Mouse (Mus musculus) lung, embryonic 15.5 days (tissue): ENCODE measurements at regions not wholly inside any gene's neighbourhood (a gene's known extent, or its start where the extent isn't known, plus 50 kb on each side); places are given as distances from the start of the nearest gene placed in this dataset.

Source experiments
- ATAC-seq: fragments of 200-750 bp; cut with Nextera tagmentation; 2 replicates; pipeline ENCODE4 v1.8.0; 2017; ENCODE audit warnings: moderate number of reproducible peaks, borderline replicate concordance; ENCODE audit not compliant: low FRiP score, low TSS enrichment; ENCODE audit errors: extremely low read depth
- H3K27ac ChIP-seq: fragments of 300-500 bp; sonication (generic); 2 replicates; pipeline ENCODE4 v1.5.1; 2015; ENCODE audit warnings: moderate library complexity, mild to moderate bottlenecking, inconsistent platforms
- H3K27me3 ChIP-seq: fragments of 300-500 bp; sonication (generic); 2 replicates; pipeline ENCODE4 v1.6.1; 2015; ENCODE audit warnings: inconsistent platforms
- H3K36me3 ChIP-seq: fragments of 300-500 bp; sonication (generic); 2 replicates; pipeline ENCODE4 v1.6.1; 2015; ENCODE audit warnings: inconsistent platforms
- H3K4me1 ChIP-seq: fragments of 300-500 bp; sonication (generic); 2 replicates; pipeline ENCODE4 v1.6.1; 2015; ENCODE audit warnings: inconsistent platforms
- H3K4me2 ChIP-seq: fragments of 300-500 bp; sonication (generic); 2 replicates; pipeline ENCODE4 v1.6.1; 2015; ENCODE audit warnings: inconsistent platforms, mild to moderate bottlenecking, moderate library complexity
- H3K4me3 ChIP-seq: fragments of 300-500 bp; sonication (generic); 2 replicates; pipeline ENCODE4 v1.5.1; 2015; ENCODE audit warnings: mild to moderate bottlenecking, inconsistent platforms
- H3K9ac ChIP-seq: fragments of 300-500 bp; sonication (generic); 2 replicates; pipeline ENCODE4 v1.6.1; 2015; ENCODE audit warnings: inconsistent platforms
- H3K9me3 ChIP-seq: fragments of 300-500 bp; sonication (generic); 2 replicates; pipeline ENCODE4 v1.6.1; 2016; ENCODE audit warnings: inconsistent platforms
- WGBS: fragments of 180-500 bp; shearing (Covaris S2); methylation state at CpG from one replicate; pipeline ENCODE4 v1.1.7; 2015; 5-methylcytosine and 5-hydroxymethylcytosine counted together

DNA sequence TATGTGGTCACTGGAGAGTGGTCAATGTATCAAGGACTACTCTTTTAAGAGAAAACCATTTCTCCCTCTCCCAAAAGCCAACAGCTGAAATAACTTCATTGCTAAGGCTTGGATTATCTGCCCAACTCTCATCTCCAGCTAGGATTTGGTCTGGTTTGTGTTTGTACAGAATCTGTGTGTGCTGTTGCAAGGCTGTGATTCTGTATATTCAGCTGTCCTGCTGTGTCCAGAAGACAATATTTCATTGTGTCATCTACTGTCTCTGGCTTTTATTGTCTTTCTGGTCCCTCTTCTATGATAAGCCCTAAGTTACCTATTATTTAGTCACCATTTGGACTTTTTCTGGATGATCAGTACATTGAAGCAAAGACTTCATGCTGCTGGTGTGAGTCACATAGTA is 110.9 kb downstream of the Cenpc1 start:
- Histone ChIP-seq H3K4me1 (no peaks in the 10 kb centered on the region), H3K9me3 (no peaks in the 10 kb centered on the region), H3K27me3 (no peaks in the 10 kb centered on the region), H3K36me3 (no peaks in the 10 kb centered on the region), H3K27ac (no peak overlapping the region), H3K9ac (no peak overlapping the region), H3K4me3 (no peak overlapping the region), H3K4me2 (no peak overlapping the region)
- no peak for ATAC-seq

DNA sequence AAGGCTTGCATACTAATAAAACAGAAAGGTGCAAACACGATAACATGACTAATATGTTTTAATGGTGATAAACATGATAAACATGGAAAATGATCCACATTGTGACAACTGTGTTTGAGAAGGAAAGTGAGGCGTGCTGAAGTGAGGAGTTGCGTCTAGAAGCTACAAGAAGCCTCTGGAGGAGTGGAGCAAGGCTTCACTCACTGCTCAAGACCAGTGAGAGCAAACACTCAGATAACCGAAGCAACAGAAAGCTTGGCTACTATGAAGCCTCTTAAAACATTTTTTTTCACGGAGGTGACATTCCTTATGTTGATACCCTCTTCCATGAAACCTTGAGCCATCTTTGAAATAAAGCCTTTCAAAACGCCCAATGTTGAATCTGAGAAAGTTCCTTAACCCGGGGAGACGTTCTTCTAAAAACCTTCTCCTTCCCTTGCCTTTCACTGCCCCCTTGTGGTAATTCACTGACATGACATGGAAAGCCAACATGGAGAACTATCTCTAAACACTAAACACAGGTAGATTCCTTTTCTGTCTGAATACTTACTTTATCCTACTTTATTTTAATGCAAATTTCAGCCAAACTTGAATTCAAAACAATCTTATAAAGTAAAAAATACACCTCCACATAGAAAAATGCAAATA is 128.6 kb downstream of the Cenpc1 start:
- H3K9me3 ChIP-seq: no peaks in the 10 kb centered on the region
- H3K27me3 ChIP-seq: no peaks in the 10 kb centered on the region
- no peak overlapping the region for H3K9ac ChIP-seq
- no peak overlapping the region for H3K4me3 ChIP-seq
- 26% methylated on average over 8 of the region's 8 CpGs for WGBS
- no peak overlapping the region for H3K27ac ChIP-seq
- no peak for ATAC-seq
- no peaks in the 10 kb centered on the region for H3K4me1 ChIP-seq
- no peak overlapping the region for H3K4me2 ChIP-seq
- H3K36me3 ChIP-seq: no peaks in the 10 kb centered on the region

DNA sequence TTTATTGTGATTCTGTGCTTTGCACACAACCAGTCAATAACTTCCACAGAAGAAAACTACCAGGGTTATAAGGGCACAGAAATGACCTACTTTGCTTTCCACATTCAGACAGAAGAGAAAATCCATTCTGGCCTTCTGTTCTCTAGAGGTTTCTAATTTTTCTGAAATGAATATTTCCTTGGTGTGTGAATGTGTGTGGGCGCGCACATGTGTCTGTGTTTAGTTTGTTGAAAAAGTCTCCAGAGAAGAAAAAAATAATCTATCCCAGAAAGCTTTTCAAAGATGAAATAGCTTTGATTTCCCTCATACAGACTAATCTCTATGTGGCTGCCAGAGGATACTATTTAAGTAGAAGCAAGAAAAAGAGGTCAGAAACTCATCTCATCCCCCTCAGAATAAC is 147.1 kb downstream of the Cenpc1 start:
- no peak overlapping the region for H3K4me3 ChIP-seq
- no peaks in the 10 kb centered on the region for H3K27me3 ChIP-seq
- H3K36me3 ChIP-seq: no peaks in the 10 kb centered on the region
- no peaks in the 10 kb centered on the region for H3K9me3 ChIP-seq
- H3K27ac ChIP-seq: no peak overlapping the region
- H3K4me2 ChIP-seq: no peak overlapping the region
- H3K4me1 ChIP-seq: no peaks in the 10 kb centered on the region
- no peak for ATAC-seq
- WGBS: 87% methylated on average over 2 of the region's 2 CpGs
- H3K9ac ChIP-seq: no peak overlapping the region

DNA sequence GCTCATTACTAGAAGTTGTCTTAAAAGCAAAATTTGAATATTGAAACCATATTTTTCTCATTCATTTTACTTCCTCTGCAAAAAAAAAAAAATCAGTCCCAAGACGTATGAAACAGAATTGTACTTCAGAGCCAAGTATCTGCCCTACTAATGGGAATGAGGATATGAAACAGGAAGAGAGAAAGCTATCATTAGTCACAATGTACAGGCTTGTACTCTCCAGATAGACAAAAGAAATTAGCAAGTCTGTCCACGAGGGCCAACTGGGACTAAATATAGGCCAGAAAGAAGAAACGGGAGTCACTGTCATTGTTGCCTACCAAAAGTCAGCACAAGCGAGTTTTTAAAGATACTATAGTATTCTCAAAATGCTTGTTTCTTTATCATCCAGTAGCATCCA is 150.4 kb downstream of the Cenpc1 start:
- ATAC-seq: no peak
- WGBS: 75% methylated on average over 4 of the region's 4 CpGs
- H3K4me3 ChIP-seq: no peak overlapping the region
- H3K4me1 ChIP-seq: no peaks in the 10 kb centered on the region
- H3K9me3 ChIP-seq: no peaks in the 10 kb centered on the region
- H3K9ac ChIP-seq: no peak overlapping the region
- no peaks in the 10 kb centered on the region for H3K36me3 ChIP-seq
- no peak overlapping the region for H3K27ac ChIP-seq
- no peaks in the 10 kb centered on the region for H3K27me3 ChIP-seq
- no peak overlapping the region for H3K4me2 ChIP-seq

DNA sequence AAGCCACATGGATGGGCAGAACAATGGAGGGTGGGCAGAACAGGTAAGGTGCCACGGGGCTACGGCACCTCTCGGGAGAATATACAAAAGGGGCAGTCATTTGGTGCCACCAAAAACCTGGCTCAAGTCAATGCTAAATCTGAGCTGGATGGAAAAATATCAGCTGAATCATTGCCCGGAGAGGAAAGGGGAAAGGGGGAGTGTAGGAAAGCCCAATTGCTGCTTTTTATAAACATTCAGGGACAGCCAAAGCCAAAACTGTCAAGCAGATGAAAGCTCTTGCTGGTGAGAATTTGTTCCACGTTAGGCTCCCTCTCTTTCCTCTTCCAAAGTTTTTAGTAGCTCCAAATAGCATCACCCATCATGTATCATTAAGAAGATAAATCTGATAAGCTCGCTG is 168.9 kb downstream of the Cenpc1 start:
- no peaks in the 10 kb centered on the region for H3K4me1 ChIP-seq
- H3K36me3 ChIP-seq: no peaks in the 10 kb centered on the region
- no peak overlapping the region for H3K4me2 ChIP-seq
- H3K27ac ChIP-seq: no peak overlapping the region
- H3K27me3 ChIP-seq: no peaks in the 10 kb centered on the region
- peak; percentile 27; the same call in 1 of the 2 replicates for ATAC-seq
- no peak overlapping the region for H3K4me3 ChIP-seq
- no peak overlapping the region for H3K9ac ChIP-seq
- H3K9me3 ChIP-seq: no peaks in the 10 kb centered on the region
- WGBS: 46% methylated on average over 6 of the region's 6 CpGs

DNA sequence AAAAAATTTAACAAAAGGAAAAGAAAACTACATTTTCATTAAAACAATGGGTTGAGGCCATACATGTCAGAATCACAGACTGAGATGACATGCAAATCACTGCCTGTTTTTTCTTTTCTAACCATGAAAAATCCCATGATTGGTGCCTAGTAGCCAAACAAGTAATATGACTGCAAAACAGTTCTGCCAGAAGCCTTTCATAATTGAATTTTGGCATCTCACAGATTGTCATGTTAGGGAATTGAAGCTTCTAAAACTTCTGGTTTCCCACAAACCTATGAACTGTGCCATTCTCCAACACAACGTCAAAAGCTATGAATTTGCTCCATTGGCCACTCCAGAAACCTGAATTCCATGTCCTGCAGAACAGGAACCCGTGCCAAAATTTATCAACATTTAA is 169.6 kb downstream of the Cenpc1 start:
- Histone ChIP-seq H3K27me3 (no peaks in the 10 kb centered on the region), H3K27ac (no peak overlapping the region), H3K9me3 (no peaks in the 10 kb centered on the region), H3K4me1 (no peaks in the 10 kb centered on the region), H3K4me2 (no peak overlapping the region), H3K9ac (no peak overlapping the region), H3K36me3 (no peaks in the 10 kb centered on the region), H3K4me3 (no peak overlapping the region)
- ATAC-seq: no peak
- 54% methylated on average over 2 of the region's 2 CpGs for WGBS

DNA sequence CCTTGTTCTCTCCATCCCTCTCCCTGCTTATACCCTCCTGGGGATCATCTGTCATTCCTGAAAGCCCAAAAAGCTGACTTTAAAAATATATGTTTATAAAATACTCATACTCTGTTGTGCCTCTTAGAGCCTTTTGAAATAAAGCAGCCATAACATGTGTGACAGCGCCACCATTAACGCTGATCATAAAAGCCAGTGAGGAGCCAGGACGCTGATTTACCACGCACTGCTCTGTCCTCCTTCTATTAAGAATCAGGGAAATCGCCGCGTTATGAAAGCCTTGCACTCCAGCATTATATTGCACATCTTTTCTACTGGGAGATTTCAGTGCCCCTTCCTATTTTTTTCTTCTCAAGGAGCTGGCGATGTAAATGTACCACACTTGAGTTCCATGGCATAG is 195.1 kb downstream of the Cenpc1 start:
- H3K27ac ChIP-seq: no peak overlapping the region
- H3K9ac ChIP-seq: no peak overlapping the region
- no peak for ATAC-seq
- H3K36me3 ChIP-seq: no peaks in the 10 kb centered on the region
- no peaks in the 10 kb centered on the region for H3K9me3 ChIP-seq
- H3K4me2 ChIP-seq: no peak overlapping the region
- no peaks in the 10 kb centered on the region for H3K4me1 ChIP-seq
- no peaks in the 10 kb centered on the region for H3K27me3 ChIP-seq
- 84% methylated on average over 8 of the region's 8 CpGs for WGBS
- no peak overlapping the region for H3K4me3 ChIP-seq

DNA sequence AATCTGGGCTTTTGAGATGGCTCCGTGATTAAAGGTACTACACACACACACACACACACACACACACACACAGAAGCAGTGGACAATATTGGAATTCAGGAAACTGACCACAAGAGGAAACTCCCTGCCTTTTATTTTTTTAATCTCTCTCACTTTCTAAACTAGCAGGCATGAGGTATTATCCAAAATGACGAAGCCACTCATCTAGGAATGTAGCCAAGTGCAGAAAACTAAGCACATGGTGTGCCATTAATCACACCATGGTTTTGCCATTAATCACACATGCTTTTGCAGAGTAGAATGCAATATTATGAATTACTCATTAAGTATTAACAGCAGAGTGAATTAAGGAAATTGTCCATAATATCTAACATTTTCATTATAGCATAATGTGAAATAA is 232.8 kb downstream of the Cenpc1 start:
- no peak for ATAC-seq
- Histone ChIP-seq H3K27ac (no peak overlapping the region), H3K4me1 (no peaks in the 10 kb centered on the region), H3K9ac (no peak overlapping the region), H3K4me2 (no peak overlapping the region), H3K27me3 (no peaks in the 10 kb centered on the region), H3K9me3 (no peaks in the 10 kb centered on the region), H3K36me3 (no peaks in the 10 kb centered on the region), H3K4me3 (no peak overlapping the region)
- WGBS: 66% methylated on average over 2 of the region's 2 CpGs

DNA sequence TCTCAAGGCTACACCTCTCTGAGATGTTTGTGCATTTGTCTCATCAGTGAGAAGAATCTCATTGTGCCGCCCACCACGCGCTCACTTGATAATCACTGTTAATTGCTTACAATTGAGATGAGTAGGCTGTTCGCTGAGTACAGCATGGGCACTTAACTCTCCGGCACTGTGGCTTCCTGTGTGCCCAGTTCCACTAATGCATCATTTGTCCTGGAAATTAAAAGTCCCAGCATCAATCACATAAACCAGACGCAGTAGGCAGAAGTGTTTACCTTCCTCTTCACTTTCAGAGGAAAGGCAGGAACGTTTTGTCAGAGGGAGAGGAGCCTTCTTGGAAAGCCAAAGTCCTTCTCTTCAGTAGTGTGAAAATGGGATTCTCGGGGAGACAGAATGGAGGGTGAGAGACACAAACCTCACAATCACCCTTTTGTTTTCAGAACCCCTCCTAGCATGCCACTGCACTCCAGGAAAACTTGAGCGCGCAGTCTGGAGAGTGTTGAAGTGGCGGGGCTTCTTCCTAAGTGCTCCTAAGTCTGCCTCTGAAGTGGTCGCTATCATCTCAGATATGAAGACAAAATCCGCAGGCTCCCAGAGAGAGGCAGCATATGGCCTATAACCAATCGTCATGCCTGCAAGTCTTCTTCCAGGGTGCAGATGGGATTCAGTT is 269.7 kb downstream of the Cenpc1 start:
- Histone ChIP-seq H3K9ac (no peak overlapping the region), H3K9me3 (no peaks in the 10 kb centered on the region), H3K27me3 (no peaks in the 10 kb centered on the region), H3K27ac (peak overlapping the region; percentile 57), H3K36me3 (no peaks in the 10 kb centered on the region), H3K4me1 (no peaks in the 10 kb centered on the region), H3K4me2 (peak overlapping the region; percentile 29; the same call in 1 of the 2 replicates), H3K4me3 (0 out of 2 replicates have a peak overlapping the region, but pooled peaks have one; percentile 5)
- 45% methylated on average over 14 of the region's 14 CpGs for WGBS
- peak; percentile 86 for ATAC-seq

DNA sequence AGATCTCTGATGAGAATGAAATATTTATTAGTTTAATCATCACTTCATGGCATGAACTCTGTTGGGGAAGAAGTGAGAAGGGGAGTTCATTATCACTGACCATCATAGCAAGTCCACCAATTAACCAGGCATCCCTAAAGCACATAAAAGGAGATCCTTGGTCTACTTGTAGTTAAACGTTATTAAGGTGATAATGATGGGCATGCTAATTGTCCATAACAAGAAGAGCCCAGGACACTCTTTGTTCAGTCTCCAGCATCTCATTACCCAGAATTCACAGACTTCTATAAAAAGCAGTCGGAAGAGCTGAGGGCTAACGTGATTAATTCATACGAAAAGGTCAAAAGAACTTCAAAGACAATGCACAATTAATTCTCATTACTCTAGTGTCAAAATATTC is 272.2 kb downstream of the Cenpc1 start:
- H3K4me3 ChIP-seq: no peak overlapping the region
- no peaks in the 10 kb centered on the region for H3K27me3 ChIP-seq
- no peak overlapping the region for H3K9ac ChIP-seq
- no peaks in the 10 kb centered on the region for H3K36me3 ChIP-seq
- no peak overlapping the region for H3K27ac ChIP-seq
- H3K9me3 ChIP-seq: no peaks in the 10 kb centered on the region
- WGBS: 80% methylated on average over 4 of the region's 4 CpGs
- no peaks in the 10 kb centered on the region for H3K4me1 ChIP-seq
- H3K4me2 ChIP-seq: no peak overlapping the region
- no peak for ATAC-seq

DNA sequence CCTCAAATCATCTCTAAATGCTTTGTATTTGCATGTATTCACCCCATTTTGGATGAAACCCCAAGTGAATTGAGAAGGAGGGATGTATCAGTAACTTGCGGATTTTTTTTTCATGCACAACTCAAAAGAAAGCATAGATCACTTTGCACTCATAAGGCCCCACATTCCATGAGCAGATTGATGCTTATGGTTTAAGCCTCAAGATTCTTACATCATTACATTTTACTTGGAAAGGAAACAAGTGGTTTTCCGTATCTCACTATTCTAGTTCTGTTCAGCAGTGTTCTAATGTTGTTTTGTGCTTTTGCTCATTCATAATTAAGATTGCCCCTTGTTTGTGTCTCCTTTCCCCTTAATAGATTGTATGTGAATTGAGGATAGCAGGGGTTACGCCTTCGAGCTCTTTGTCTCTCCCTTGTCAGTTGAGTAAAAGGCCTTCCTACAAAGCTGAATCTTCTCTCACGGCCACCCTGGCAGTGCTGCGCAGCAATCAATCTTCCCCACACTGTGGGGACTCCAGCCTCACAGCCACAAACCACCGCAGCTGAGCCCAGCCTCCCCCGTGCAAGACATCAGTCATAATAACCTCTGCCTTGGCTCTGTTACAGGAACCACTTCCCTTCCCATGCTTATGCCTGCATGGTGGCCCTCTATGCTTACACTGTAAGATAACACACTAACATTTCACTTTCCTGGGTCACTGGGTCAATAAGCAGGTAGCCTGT is 284.5 kb downstream of the Cenpc1 start:
- 30% methylated on average over 8 of the region's 8 CpGs for WGBS
- Histone ChIP-seq H3K36me3 (no peaks in the 10 kb centered on the region), H3K9me3 (no peaks in the 10 kb centered on the region), H3K27me3 (no peaks in the 10 kb centered on the region), H3K27ac (no peak overlapping the region), H3K9ac (no peak overlapping the region), H3K4me1 (no peaks in the 10 kb centered on the region), H3K4me2 (no peak overlapping the region), H3K4me3 (no peak overlapping the region)
- peak; percentile 27; the same call in 1 of the 2 replicates for ATAC-seq

DNA sequence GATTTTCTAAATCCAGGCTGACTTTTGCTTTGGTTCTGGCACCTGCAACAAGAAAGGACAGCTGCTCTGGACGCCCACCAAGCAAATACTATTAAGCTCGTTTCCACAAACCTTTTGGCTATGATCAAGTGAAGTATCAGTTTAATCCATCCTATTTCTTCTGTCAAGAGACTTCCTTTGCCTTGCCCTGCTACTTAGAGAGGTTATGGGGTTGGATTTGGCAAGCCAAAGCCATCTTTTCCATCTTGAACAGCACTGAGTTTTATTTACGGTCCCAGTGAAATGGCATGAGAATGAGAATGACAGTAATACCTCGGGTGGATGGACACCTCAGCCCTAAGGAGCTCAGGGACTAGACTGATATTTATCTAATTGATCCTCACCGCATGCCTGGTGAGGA is 285.4 kb downstream of the Cenpc1 start:
- no peak overlapping the region for H3K4me3 ChIP-seq
- H3K4me1 ChIP-seq: no peaks in the 10 kb centered on the region
- no peaks in the 10 kb centered on the region for H3K9me3 ChIP-seq
- no peak overlapping the region for H3K27ac ChIP-seq
- no peak for ATAC-seq
- no peaks in the 10 kb centered on the region for H3K36me3 ChIP-seq
- WGBS: 59% methylated on average over 5 of the region's 5 CpGs
- no peak overlapping the region for H3K4me2 ChIP-seq
- no peak overlapping the region for H3K9ac ChIP-seq
- H3K27me3 ChIP-seq: no peaks in the 10 kb centered on the region
